Mouse (Mus musculus): ENCODE measurements around the gene Tmem54.

DNA sequence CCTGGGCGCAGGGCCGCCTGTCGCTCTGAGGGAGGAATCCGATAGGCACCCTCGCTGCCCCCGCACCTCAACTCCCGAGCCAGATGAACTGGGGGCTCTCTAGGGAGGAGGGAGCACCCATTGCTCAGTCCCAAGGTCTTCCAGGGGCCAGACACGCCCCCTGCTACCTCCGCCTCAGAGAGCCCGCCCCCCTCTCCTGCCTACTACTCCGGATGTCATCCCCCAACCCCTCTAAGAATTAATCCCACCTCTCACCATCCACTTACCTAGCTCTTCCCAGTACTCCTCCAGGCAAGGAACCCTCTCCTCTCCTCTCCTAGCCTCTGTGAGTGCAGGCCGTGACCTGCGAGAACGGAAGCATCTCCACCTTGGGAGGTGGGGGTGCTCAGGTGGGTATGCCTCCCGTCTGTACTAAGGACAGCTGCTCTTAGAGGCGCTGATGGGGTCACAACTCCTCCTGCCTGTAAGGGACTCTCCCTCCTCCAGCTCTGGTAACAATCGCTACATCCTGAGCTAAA lies 16.3 kb downstream of the Tmem54 start, which contains the start of gene Hpca:
- TF ChIP-seq CTCF (IDR thresholded peaks at IDR 0.05; ENCODE audit: low read depth, low read length) (no peak), GATA1 (IDR thresholded peaks at IDR 0.05; ENCODE audit: borderline replicate concordance, low read length) (no peak)

Data from G1E (cell line).